Mouse (Mus musculus): ENCODE data around the gene Kctd10.

Gene Kctd10

DNA sequence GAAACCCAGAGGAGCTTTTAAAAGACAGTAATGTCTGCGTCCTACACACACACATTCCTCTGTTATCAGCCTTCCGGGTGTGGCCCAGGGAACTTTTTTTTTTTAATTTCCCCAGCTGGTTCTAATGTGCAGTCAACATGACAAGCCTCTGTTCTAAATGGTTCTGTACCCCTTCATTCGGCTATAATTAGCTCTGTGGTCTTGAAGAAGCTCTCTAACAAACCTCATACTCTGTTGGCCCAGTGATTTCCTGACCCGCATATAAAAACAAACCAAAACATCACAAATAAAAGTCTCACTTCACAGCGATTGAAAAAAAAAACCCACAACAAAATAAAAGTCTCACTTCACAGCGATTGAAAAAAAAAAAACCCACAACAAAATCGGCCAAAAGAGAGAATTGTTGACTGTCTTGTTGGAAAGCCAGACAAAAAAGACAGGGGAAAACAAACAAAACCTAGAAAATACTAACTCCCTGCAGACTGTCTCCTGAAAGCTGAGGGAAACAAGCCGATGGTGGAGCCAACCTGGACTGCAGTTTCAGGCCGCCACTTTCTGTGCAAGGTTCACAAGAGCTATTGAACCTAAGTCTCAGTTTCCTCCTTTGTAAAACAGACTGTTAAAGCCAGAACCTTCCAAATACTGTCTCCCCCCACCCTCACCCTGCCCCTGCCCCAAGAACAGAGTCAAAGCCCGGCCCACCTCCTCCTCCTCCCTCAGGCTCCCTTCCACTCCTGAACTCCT, 2.0 kb downstream of the Kctd10 start:
- no peak for DNase-seq

DNA sequence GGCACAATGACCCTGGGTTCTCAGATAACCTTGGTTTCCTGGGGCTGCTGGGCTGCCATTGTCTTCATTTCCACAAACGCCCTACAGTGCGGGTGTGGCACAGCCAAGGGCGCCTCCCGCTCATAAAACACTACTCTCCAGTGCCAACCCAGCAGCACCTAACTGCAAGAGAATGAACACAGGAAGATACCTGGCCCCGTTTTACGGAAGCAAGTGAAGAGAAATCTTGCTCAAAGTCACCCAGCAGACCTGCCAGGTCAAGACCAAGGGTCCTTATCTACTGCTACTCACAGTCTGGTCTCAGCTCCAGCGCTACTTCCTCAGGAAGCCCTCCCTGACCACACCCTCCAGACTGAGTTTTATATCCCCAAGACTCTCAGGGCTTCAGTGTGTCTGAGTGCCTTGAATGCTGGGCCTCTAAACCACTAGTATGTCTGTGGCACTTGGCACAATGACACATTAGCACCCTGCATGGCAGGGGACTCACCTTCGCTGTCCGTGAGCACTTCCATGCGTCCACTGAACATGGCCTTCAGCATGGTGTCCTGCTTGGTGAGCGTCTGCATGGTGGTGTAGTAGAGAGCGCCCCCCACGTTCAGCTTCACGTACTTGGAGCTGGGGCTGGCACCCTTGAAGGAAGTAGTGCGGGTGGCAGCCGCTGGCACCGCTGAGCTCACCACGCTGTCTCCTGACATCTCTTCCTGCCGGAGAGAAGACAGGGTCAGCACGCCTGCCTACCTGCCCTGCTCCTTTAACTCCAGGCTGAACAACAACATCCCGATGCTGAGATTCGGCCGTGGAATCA, 5.7 kb downstream of the Kctd10 start:
- peak; percentile 56 to 70 for DNase-seq

- no peak for DNase-seq
Measured at GRCm38 (mm10) chr5:114373581-114373980, 6.7 kb downstream of the Kctd10 start.

DNA sequence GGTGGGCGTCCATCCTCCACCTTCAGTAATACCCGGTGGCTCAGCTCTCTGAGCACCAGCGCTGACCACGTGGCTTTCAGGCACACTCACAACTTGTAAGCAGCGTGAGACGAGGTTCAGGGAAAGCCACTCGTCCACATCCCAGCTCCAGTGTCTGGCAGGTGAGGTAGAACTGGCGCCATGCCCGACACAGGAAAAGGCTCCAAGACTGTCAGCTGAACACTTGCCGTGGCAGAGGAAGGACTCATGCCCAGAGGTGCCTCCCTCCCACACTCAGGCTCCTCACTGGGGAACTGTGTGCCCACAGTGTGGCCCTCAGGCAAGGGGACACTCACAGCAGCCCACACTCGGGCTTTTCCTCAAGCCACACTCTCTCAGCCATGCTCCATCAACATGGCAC, 7.1 kb downstream of the Kctd10 start:
- peak; percentile 72 to 87 for DNase-seq

DNA sequence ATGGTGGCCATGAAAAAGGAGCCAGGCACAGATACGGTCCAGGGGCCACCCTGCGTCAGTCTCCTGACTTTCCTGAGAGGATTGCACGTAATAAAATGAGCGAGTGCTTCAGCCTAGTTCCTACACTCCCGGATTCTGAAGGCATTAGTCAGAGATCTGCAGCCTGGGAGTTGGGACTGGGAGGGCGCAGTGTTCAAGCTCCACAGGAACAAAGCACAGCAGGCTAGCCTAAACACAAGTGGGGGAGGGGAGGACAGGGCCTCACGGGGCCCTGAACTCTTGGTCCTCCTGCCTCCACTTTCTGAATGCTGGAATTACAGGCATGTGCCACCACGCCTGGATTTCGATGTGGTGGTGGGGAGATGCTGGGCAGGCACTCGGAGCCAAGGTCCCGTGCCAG, 7.7 kb downstream of the Kctd10 start:
- peak; percentile 45 to 71 for DNase-seq

DNA sequence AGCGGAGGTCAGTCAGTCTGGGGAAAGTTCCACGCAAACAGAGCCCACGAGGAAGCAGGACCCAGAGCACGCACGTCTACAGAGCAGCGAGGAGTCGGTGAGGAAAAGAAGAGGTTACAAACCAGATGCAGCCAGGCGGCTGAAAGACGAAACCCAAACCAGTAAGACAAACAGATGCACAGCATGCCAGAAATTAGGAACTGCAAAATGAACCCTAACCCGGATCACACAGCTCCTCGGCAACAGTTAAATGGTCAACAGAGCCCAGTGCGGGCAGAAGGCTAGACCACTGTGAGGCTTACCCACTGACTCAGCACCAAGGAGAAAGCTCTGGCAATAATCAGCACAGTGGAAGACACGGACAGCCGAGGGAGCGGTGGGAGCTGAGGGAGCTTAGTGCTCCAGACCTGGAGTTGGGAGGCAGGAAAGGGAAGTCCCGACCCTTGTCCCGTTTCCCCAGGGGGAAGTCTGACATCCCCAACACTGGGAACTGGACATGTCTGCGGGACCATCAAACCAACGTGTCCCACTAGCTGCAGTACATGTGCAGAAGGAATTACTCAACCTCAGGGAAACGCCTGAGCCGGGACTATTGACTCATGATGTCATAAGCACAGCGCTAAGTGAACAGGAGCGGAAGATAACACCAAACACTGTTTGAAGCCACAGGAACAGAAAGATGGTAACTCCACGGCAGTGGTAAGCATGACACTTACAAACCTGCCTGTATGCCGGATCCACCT, 8.4 kb downstream of the Kctd10 start:
- peak; percentile 41 to 45 for DNase-seq

DNA sequence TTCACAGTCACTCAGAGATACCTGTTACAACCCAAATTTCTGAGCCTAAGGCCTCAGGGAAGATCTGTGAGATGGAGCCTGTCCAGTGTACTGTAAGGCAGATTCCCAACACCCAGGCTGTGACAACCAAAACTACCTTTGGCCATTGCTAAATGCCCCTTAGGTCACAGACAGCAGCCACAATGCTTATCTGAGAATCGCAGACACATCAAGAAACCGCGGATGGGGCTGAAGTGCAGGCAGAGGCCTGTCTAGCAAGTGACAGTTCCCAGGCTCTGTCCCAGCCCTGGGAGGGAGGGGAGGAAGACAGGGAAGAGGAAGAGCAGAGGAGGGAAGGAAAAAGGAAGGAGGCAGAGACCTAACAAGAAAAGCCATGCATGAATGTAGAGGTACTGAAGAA, 9.0 kb downstream of the Kctd10 start:
- peak; percentile 38 to 62 for DNase-seq

DNA sequence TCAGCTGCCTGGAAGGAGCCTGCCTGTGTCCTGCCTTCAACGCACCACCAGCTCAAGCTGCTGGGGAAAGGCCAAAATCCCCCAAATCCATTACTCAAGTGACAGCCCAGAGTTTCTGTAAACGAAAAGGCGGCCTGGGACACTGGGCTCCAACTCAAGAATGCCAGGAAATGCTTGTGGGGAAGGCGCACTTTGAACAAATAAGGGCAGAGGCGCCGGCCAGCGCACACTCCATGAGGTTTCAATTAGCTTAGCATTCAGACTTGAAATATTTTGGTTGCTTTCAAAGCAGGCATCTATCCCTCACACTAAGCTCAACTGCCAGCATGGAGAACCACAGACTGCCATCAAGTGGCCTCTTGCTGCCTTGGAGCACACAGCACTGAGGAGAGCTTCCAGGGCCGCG, 9.9 kb downstream of the Kctd10 start:
- DNase-seq: peak; percentile 88 to 95

DNA sequence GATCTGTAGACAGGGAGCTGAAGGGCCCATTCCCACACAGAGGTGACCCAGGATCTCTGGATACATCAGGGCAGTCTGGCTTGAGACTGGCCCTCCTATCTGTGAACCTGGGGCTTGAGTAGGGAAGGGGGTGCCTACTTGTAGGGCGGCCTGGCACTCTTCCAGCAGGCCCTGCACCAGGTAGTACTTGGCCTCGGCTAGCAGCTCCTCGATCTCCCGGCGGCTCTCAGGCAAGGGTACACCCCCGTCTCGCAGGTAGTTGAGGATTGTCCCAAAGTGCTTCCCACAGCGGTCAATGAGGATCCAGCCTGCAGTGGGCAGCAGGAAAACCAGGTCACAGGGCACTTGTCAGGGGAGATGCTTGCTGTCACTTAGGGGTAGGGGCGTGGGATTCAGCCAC, 10.4 kb downstream of the Kctd10 start:
- DNase-seq: peak in 1 of 2 experiments; percentile 81

DNA sequence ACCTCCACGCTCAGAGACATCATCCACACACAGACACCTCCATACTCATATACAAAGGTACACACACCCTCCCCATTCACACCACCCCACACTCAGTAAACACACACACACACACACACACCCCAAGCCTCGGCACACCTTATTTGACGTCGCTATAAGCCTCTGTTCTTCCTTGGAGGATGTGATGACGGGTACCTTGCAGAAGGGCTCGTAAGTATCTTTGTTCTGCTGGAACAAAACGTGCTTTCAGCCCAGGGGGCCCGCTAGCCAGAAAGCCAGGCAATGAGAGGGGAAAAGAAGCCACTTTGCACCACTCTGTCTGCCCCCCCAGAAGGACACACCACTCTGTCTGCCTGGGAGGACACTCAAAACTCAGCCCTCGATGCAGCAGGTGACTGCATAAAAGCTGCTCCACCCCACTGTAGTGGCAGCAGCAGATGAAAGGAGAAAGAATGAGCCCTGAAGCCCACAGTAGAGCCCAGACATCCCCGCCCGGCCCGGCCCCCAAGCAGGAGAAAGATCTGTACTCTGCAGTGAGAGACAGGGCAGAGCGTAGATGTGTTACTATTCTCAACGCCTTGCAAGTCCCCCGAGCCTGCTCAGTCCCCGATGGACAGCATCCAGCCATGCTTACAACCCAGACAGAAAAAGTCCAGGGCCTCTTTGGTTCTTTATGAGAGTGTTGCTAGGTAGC, 11.4 kb downstream of the Kctd10 start:
- no peak for DNase-seq

GRCm38 (mm10) chr5:114368121-114368520, 12.2 kb downstream of the Kctd10 start:
- DNase-seq: no peak

- peak; percentile 86 to 93 for DNase-seq
Measured at GRCm38 (mm10) chr5:114365043-114365752, 15.1 kb downstream of the Kctd10 start.

- no peak for DNase-seq
Measured at GRCm38 (mm10) chr5:114360968-114361367, 19.3 kb downstream of the Kctd10 start.

DNA sequence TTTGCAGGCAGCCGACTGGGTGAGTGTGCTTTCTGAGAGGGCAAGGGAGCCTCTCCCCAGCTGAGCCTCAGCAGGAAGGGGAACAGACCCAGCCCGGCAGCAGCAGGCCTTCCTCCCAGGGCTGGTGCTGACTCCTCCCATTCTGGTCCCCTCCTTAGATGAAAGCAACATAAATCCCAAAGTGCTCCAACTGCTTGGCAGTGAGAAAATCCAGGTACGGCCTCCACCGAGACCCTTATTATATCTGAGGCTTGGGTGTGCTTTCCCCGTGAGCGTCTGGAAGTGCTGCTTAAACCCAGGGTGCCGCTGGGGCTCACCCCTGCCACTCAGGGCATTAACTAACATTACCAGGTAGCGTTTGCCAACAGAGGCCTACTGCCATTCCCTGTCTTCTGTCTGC, 20.7 kb downstream of the Kctd10 start:
- DNase-seq: peak in 1 of 2 experiments; percentile 18

DNA sequence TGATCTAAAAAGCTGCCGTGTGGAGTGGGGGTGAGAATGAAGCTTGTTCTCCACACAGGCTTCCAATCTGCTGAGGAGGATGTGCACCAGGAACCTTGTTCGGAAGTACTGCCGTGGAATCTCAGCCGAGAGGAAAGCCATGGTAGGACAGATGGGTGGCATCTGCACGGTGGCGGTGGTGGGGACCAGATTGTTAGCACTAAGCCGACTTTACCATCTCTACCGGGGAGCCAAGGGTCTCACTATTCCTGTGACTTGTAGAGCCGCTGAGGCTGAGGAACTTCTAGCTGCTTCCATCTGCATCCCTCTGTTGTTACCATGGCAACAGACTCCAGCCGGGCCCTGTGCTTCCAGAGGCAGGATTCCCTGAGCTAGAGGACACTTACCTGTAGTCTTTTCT, 21.5 kb downstream of the Kctd10 start:
- no peak for DNase-seq

DNA sequence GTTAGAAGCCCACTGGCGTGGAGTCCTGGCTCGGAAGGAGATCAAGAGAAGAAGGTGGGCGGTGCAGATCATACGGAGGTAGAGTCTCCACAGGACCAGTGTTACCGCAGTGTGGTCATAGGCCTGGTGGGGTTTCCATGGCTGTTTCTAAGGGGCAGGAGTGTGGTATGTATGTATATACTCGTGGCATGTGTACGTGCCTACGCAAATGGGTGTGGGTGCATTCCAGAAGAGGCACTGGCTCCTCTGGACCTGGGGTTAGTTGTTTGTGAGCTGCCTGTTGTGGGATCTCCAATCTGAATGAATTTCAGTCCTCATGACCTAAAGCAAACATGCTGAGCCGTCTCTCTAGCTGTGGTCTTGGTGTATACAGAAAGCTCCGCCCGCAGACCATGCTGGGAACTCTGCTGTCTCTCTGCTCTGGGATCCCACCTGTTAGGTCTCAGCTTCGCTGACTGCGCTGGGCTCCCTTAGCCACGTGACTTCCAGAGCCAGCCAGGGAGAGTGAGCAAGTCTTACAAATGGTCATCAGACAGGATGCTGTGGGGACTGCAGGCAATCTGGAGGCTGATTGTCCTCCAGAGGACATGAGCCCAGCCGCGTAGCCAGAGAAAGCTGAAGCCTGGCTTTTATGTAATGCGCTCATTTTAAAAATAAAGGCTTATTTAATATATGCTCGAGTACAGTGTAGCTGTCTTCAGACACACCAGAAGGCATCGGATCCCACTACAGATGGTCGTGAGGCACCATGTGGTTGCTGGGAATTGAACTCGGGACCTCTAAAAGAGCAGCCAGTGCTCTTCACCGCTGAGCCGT, 23.2 kb downstream of the Kctd10 start:
- DNase-seq: peak in 1 of 2 experiments; percentile 74

- peak; percentile 92 to 95 for DNase-seq
Measured at GRCm38 (mm10) chr5:114356250-114356935, 23.9 kb downstream of the Kctd10 start.

DNA sequence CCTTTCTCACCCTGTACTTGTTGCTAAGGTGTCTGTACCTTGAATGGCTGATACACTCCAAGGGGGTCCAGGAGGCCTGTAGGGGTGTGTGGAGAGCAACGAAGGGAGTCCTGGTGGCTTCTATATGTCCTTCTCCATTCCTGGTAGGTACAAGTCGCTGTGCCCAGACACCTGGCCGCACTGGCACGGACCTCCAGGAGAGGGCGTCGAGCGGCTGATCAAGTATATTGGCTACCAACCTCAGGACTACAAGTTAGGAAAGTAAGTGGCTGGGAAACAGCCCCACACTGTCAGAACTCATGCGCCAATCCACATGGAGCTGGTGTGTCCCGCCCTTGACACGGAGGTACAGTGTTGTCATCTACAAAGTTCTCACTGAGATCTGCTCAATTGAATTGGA, 28.8 kb downstream of the Kctd10 start:
- peak in 1 of 2 experiments; percentile 18 for DNase-seq

DNA sequence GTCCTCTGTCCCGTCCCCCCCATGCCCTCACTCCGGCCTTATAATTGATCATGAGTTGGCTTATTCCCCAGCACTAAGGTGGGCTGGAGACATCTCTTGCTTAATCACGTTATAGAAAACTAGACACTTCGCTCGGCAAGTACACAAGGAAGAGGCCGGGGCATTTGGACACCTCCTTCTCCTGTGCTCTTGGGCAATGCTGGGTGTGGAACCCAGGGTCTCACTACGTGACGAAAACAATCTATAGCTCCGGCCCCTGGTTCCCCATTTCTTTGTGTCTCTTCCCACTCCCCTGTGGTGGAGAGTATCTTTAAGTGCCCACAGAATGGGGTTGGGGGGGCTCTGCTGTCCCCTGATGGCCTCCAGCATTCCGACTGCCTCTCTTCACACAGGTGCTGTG, 33.3 kb downstream of the Kctd10 start:
- DNase-seq: no peak

DNA sequence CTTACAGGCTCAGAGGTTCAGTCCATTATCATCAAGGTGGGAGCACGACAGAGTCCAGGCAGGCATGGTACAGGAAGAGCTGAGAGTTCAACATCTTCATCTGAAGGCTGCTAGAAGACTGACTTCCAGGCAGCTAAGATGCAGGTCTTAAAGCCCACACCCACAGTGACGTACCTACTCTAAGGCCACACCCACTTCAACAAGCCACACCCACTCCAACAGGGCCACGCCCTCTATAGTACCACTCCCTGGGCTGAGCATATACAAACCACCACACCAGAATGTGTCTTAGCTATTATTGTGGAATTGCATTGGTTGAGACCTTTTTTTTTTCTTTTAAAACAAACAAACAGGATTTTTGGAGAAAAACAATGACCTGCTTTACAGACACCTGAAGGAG, 34.8 kb downstream of the Kctd10 start:
- DNase-seq: peak in 1 of 2 experiments; percentile 14

GRCm38 (mm10) chr5:114343612-114344011, 36.7 kb downstream of the Kctd10 start:
- no peak for DNase-seq
